Comparison of ENCODE assay signal across 22 mouse cellular contexts in the genomic region with DNA sequence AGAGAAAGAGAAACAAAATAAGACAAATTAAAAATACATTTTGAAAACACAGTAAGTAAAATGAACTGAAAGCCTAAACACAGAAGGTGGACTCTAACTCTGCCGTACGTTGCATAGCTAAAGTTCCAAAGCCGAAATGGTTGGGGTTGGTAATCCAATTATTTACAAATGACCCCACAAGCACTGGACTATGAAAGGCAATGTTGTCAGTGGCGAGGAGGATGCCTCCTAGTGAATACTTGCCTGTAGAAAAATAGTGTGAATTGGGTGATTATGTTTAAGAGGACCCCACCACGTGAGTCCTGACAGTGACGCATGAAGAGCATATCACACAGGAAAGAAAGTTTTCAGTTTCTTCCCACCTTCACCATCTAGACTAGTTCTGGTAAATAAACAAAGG.
"Had no signal": no experiment of that assay in that cellular context is flagged by ENCODE, and none has a peak within 500 bp of the region (broad histone marks: within the 10 kb centered on the region; RNA-seq: fewer than 3 reads in every experiment).

No protein-coding gene starts in this region.

- DNase-seq: kidney, adult 11 months; kidney, adult 8-10 months; kidney, postnatal 10 days; kidney, postnatal 36 days; left cerebral cortex, postnatal 4 days; liver, postnatal 0 days; lung, embryonic 14.5 days; midbrain, embryonic 14.5 days; right cerebral cortex, adult 18-20 months; right cerebral cortex, postnatal 14 days; right cerebral cortex, postnatal 4 days; thymus, postnatal 36 days had no signal

- H3K27me3 ChIP-seq: kidney, embryonic 15.5 days; limb, embryonic 12.5 days; limb, embryonic 15.5 days; neural tube, embryonic 13.5 days; stomach, embryonic 15.5 days had no signal

- H3K9ac ChIP-seq: kidney, embryonic 15.5 days; limb, embryonic 12.5 days; limb, embryonic 15.5 days; liver, embryonic 14.5 days; liver, postnatal 0 days; lung, embryonic 14.5 days; neural tube, embryonic 13.5 days; stomach, embryonic 15.5 days had no signal

- H3K4me3 ChIP-seq: kidney, embryonic 15.5 days; limb, embryonic 12.5 days; limb, embryonic 15.5 days; myocyte; neural tube, embryonic 13.5 days; stomach, embryonic 15.5 days had no signal

- H3K27ac ChIP-seq: kidney, embryonic 15.5 days; limb, embryonic 12.5 days; limb, embryonic 15.5 days; liver, embryonic 14.5 days; macrophage; neural tube, embryonic 13.5 days; stomach, embryonic 15.5 days had no signal

- H3K4me2 ChIP-seq: kidney, embryonic 15.5 days; limb, embryonic 12.5 days; limb, embryonic 15.5 days; liver, embryonic 11.5 days; lung, embryonic 14.5 days; neural tube, embryonic 13.5 days; stomach, embryonic 15.5 days had no signal

- H3K4me1 ChIP-seq: kidney, embryonic 15.5 days; limb, embryonic 12.5 days; limb, embryonic 15.5 days; neural tube, embryonic 13.5 days; stomach, embryonic 15.5 days had no signal

- H3K9me3 ChIP-seq: kidney, embryonic 15.5 days; limb, embryonic 12.5 days; limb, embryonic 15.5 days; neural tube, embryonic 13.5 days; stomach, embryonic 15.5 days had no signal

- ATAC-seq: liver, postnatal 0 days; lung, postnatal 0 days had no signal

- H3K36me3 ChIP-seq: kidney, embryonic 15.5 days; limb, embryonic 12.5 days; limb, embryonic 15.5 days; stomach, embryonic 15.5 days had no signal
